Mouse (Mus musculus) CH12F3 (cell line): ENCODE measurements around the gene Aatk.

Source experiments
- in situ Hi-C: fragments of 300-500 bp; cut with MboI; formaldehyde crosslinking; loops from 2 replicates; pipeline ENCODE4 v1.14.3; 2020; ENCODE audit warnings: low sequenced_read_pairs

The Aatk gene

DNA sequence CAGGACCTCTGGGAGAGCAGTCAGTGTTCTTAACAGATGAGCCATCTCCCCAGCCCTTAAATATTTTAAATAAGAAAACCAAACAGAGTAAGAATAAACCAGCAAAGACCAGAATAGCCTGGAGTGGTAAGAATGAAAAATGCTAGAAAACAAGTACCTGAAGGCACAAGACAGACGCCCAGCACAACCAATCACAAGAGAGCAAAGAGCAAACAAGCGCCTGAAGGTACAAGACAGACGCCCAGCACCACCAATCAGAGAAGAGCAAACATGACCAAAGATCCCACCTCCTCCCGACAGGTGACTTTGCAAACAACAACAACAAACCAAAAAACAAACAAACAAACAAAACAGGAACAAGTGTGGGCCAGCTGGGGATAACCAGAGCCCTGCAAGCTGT lies 6.9 kb upstream of the Aatk start:
- in situ Hi-C loops: no loop called here

DNA sequence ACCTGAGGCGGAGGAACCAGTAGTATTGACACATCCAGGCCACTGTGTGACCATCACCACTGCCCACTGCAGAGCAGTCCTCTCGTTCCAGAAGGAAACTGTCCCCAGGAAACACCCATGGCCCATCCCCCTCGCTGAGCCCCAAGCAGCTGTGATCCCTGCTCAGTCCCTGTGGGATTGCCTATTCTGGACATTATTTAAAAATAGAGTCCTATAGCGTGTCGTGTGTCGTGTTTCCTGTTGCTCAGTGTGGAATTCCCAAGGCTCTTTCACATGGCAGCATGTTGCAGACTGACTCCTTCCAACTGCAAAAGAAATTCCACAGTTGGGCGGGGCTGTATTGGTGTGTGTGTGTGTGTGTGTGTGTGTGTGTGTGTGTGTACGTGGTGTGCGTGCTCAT lies 5.3 kb upstream of the Aatk start:
- in situ Hi-C loops: no loop called here

DNA sequence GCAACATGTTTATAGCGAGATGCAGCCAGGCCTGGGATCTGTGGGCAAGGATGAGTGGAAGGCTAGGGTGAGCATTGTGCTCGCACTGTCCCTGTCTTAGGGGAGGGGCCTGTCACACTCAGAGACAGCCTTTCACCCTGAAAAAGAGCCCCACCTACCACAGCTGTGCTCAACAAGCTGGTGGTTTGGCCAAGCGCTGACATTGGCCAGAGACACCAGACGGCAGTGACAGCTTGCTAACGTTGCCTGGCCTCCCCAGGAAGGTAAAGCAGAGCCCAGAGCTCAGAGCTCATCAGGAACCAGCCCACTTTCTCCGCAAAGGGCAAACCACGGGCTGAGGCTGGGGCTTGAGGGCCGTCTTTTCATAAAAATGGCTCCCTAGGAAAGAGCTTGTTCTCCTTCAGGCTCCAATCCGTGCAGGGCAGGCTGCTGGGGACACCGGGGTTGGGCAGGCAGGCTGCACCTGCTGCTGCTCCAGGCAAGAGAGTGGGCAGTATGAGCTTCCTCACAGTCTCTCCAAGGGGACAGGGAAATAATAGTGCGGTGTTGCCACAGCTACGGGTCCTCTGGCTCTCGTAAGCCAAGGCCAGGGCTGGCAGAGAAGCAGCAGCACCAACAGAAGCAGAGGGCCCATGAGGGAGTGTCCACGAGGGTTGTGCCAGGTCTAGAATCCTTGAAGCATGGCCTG lies 4.3 kb upstream of the Aatk start:
- in situ Hi-C loops: no loop called here

DNA sequence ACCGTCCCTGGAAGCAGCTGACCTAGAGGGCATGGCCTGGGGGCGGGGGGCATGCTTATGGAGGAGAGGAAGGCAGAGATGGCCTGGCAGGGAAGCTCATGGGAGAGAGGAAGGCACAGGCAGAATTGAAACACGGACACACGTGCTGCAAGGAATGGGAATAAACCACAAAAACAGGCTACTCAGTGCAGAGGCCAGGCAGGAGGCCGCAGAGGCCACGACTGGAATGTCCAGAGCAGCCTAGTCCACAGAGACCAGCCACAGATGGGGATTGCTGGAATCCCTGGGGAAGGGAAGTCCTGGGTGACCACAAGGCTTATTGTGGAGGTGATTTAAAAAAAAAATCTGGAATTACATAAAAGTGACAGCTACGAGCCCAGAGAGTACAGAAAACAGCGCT lies 2.1 kb upstream of the Aatk start:
- in situ Hi-C loops: no loop called here

DNA sequence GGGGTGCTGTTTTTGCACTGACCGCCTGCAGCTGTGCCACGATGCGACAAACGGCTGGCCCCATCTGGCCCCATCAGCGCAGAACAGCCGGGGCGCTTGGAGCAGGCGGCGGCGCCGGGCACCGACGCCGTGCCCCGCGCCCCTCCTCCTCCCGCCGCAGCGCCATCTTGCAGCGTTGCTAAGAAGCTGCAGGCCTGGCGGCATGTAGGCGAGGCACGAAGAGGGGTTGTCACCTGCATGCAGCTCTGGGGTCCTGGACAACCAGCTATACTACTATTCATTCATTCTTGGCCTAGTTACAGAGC lies 1.2 kb upstream of the Aatk start:
- in situ Hi-C loops: no loop called here

DNA sequence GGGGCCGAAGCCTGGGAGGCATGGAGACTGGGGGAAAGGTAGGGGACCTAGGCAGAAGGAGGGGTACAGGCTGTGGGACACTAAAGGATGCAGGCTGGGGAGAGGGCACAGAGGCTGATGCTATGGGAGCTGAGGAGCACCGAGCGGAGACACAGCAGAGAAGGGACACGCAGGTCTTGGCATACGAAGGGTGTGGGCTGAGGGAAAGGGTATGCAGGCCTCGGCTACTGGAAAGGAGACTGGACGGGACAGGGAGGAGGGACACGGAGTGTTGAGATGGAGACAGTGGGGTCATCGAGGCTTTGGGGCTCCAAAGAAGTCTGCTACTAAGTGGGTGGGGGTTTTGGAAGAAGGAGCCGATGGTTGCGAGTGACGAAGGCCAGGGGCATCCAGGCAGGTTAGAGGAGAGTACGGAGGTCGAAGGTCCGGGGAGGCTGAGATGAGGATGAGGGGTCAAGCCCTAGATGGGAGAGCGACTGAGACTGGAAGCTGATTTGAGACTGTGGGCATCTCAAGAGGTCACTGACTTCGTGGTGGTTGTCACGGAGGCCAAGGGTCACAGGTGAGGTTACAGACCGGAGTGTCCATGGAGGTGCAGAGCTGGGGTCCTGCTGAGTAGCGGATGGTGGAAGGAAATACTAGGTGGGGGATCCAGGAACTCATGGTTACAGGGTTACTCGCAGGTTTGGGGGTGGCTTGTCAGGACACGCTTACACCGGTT lies 724 bp upstream of the Aatk start:
- in situ Hi-C loops: no loop called here

DNA sequence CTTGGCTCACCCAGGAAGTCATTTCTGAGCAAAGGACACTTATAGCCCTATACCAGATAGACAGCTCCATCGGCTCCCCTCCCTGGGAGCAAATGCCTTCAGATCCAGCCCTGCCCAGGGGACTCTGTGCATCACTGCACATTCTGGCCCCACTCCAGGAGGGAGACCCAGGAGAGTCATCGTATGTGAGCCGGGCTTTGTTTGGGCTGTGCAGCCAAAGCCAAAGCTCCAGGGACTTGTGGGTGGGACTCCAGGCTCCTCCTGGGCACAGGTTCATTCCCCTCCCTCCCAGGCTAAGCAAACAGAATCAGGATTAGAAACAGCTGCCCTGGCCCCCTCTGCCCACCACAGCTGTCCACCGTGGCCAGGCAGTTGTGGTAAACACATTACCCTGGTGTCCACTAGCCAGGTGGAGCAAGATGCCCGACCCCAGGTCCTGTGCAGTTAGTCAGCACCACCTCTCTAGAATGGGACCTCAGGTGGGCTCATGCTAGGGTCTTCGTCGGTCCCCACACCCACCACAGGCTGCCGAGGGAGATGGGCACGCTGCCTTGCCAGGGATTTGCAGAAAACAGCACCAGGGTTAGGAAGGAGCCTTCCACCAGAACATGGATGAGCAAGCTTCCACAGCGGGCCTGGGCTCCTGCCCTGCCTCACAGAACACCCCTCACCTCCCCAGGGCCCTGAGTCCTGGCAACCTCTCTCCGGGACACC lies 971 bp downstream of the Aatk start:
- in situ Hi-C loops: no loop called here

DNA sequence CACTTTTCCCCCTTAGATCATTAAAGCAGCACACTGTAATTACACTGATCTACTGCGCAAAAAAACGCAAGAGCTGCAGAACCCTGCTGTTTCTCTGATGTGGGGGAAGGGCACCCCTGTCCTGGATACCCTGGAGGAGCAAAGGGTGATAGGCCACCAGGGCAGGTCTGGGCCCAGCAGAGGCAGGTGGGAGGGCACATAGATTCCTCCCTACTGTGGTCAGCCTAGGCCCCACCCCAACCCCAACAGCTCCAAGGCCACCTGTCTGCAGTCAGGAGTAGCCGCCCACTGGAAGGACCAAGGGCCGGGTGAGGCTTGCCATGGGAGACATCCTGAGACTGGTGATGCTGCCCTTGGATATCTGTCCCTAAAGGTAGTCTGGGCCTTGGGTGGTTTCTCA lies 1.6 kb downstream of the Aatk start:
- in situ Hi-C loops: no loop called here

DNA sequence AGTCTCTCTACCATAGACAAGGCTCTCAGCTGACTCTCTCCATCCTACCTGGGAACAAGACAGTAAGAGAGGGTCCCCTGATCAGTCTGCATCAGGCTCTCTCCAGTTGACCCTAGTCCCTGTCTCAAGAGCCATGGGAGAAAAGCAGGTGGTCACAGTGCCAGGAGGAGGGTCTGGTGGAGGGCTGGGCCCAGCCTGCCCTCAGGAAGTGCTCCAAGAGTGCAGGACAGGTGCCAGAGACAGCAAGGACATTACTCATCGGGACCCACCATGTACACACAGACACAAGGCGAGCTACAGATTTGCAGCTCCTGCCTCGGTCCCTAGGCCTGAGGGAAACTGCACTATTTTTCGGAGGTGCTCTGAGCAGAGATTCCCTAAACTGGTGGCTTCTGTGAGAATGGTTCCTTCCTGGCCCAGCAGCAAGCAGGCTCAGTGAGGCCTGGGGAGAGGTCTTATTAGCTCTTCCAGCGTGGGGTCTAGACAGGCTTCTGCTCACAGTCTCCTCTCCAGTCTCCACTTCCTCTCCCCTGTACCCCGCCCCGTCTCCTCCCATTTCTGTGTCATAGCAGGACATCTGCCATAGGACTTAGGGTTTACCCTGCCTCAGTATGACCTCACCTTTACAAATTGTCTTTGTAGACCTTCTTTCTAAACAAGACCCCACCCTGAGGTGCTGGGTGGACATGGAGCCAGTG lies 4.7 kb downstream of the Aatk start:
- in situ Hi-C loops: no loop called here

DNA sequence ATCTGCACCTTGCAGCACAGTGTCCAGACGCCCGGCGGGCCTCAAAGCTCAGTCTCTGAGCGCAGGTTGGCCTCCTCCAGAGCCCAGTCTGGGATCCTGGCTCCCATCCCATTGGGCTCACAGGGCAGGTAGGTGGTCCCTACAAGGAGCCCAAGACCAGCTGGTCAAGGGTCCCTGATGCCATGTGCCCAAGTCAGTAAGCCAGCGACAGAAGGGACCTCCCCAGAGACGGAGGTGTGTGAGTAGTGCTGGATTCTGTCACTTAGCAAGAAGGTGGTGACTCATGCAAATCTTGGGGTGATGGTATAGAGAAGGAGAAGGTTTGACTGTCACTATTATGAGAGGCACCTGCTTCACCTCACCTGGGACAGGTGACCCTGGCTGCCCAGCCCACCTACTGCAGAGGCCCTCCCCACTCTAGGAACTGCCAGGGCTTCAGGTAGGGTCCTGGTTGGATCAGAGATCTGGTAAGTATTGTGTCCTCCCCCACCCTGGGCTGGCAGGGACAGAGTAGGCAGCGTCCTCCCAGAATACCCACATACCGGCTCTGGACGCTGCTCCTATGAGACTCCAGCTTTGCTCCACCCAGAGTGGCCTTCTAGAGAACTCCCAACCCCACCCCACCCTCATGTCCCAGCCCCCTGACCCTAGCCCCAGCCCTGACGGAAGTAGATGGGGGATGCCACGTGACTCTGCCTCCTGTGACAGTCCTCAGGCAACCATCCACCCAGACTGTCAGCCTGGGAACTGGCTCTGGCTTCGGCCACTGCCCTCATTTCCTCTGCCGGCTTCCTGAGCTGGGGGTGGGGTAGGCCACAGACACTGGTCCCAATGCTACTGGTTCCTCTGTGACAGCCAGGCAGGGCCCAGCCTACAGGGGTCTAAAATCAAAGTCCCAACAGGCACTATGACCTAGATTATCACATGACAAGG lies 5.5 kb downstream of the Aatk start:
- in situ Hi-C loops: no loop called here

DNA sequence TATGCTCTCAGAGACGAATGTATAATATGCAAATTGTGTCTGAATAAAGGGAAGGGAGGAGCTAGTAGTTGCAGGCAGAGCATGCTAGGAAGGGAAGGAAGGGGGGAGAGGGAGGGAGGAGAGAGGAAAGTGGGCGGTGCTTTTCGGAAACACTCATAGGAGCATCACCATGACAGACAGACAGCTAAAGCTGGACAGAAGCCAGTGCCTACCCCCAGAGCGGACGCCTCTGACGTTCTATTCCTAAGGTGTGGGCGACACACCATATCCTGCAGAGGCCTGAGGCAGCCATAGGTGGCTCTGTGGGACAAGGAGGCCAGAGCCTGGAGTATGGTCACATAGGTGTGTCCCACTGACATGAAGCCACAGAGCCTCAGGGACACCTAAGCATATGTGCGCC lies 6.5 kb downstream of the Aatk start:
- in situ Hi-C loops: no loop called here

DNA sequence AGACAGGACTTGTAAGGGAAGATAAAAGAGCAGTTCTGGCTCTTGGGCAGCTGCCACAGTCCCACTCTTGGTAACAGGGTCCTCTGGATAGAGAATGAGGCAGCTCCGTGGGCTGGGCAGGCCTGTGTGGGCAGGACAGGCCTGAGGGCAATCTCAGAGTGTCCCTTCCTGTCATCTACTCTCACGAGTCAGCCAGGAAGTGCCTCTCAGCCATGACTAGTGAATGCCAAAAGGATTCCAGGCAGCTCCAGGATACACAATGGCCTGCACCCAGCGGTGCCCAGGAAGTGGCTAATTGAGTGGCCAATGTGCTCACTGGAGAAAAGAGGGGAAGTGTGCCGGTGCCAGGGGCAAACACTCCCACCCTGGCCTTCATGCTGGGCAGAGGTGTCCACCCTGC lies 7.4 kb downstream of the Aatk start:
- in situ Hi-C loops: no loop called here

DNA sequence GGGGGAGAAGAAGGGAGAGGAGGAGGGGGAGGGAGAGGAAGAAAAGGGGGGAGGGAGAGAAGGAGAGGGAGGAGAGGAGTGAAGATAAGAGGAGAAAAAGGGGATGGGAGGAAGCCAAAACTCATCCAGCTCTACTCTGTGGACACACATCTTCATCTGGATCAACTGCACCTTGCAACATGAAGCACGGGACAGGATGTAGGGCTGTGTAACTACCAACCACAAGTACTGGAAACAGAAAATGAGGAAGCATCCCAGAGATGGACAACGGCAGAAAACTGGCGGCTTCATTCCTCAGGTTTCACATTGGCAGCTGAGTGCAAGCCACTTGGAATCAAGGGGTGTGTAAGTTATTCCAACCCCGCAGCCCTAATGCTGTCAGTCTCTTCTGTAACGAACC lies 12.2 kb downstream of the Aatk start:
- in situ Hi-C loops: no loop called here

DNA sequence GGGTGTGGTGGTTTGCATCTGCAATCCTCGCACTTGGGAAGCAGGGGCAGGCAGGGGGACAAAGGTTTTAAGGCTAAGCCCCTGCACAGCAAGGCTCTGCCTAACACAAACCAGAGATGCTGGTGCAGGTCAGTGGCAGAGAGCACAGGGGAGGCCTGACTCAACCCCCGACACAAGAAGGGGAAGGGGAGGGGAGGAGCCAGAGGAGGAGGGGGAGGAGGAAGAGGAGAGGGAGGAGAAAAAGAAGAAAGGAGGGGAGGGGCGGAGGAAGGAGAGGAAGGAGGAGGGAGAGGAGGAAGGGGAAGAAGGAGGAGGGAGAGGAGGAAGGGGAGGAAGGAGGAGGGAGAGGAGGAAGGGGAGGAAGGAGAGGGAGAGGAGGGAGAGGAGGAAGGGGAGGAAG lies 12.7 kb downstream of the Aatk start:
- in situ Hi-C loops: no loop called here

DNA sequence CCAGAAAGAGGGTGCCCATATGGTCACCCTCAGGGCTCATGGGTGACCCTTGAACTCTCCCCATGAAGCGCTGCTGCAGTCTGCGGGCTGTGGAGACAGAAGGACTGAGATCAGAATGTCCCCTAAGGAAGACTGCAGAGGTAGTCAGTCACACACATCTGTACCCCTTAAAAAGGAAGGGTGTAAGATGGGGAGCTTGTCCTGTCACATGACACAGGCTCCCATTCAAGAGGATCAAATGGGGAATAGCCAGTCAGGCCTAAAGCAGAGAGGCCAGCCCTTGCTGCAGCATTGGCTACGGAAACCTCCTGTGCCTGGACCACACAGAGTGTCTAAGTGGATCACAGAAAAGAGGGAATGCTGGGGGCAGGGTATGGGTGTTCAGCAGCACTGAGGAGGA lies 13.5 kb downstream of the Aatk start:
- in situ Hi-C loops: no loop called here

DNA sequence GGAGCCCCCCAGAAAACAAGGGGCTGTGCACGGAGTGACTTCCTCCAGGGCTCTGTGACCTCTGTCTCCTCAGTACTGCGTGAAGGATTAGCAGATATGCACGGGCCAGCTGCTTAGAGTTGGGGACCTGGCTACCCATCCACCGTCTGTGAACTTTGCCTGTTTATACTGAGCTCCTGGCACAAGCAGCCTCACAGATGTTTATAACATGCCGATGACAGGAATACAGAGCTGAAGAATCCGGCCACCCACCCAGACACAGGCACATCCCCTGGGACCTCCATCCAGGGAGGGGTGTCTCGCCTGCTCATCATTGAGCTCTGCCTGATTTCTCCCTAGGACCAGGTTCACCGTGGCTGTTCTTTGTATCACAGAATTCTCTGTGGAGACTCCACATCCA lies 14.9 kb downstream of the Aatk start:
- in situ Hi-C loops: no loop called here

DNA sequence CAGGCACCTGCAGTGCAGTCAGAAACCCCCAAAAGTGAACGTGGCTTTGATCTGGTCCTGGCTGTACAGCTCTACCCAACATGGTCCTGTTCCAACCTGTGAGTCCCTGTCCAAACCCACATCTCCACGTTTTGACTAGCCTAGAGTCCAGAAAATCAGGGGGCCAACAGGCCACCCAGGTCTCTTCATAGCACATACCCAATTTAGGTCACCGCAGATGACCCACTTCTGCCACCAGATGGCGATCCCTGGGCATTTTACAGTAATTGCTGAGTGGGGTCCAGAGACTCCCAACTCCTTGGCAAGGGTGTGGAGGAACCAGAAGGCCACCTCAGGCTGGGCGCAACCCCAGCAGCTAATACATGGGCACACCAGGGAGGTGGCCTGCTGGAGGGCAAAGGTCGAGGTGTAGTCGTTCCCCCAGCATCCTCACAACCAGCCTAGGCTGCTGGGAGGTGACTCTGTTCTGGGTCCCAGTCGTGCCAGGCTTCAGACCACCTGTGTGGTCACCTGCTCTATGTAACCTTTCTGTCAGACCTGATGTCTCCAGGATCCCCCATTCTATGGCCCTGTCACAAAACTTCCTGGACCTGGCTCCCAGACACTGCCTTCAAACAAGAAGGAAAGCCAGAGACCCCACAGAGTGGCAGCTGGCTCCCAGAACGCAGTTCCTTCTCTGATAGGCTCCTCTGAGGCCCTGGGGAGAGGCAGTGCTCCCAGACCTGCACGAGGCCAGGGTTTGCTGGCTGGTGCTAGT lies 16.6 kb downstream of the Aatk start:
- in situ Hi-C loops: no loop called here

DNA sequence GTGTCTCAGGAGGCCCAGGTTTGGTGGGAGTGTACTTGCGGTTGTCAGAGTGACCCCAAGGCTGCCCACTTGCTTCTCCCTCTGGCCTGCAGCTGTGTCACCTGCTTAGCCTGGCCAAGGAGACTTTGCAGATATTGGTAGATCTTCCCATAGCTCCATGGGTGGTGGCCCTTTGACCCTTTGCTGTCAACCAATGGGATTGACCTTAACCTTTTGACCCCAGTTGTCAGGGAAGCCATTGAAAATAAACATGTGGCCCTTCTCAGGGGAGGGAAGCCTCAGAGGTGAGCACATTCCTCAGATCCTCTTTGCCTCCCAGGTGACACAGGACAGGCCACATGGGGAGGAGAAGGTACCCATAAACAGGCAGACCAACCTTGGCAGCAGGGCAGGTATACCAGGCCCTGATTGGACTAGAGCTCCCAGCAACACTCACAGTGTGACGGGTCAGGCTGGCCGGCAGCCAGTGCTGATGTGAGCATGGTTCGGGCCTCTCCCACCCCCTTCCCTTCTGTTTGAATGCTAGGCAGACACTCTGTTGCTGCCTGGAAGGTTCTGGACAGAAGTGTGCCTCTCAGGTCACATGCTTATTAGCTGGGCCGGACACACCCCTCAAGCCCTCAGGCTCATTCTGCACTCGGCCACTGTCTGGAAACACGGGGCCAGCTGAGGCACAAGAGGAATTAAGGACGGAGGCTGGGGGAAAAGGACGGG lies 17.4 kb downstream of the Aatk start:
- in situ Hi-C loops: no loop called here

DNA sequence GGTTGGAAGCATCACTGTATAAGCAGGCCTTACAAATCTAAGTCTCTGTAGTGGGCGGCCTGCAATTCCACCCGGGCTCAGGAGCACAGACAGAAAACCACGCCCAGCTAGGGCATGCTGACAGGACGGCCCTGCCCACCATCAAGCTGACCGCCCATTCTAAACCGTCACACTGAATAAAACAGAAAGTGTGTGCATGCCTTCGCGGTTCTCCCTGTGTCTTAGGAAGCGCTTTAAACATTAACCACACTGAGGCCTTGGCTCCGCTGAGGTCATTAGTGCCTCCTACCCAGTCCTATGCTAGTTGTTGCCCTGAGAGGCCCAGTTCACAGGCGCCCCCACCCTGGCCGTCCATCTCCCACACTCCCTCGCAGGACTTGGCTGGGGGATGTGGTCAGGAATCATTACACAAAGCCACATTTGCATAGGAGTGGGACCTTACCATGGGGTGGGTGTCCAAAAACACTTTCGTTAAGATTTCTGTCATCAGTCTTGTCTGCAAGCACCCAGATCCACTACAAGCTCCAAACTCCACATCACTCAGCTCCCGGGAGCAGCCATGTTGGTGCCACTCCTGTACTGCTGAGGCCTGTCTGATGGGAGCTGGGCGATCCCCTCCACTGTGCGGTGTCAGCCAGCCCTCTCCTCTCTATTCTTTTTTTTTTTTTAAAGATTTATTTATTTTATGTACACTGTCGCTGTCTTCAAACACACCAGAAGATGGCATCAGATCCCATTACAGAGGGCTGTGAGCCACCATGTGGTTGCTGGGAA lies 18.5 kb downstream of the Aatk start:
- in situ Hi-C loops: no loop called here
